Mouse (Mus musculus) sigmoid colon, adult 10 weeks (tissue): ENCODE results near the gene Lrfn5. TPM values are rescaled to one million over a fixed set of nuclear protein-coding genes. Genes with fewer than 3 reads are reported as not detected.

ENCODE experiments used
- polyA plus RNA-seq: library from polyadenylated mRNA; stranded (reverse); fragments of 350-450 nt; fragmentation: Illumina TruSeq; extraction: RNeasy Lipid Tissue Mini Kit (QIAGEN cat#74804); gene quantifications from one replicate; pipeline ENCODE4 v1.2.3, GENCODE M21; 2014; ENCODE audit warnings: low read depth, low replicate concordance

The Lrfn5 gene
- polyA plus RNA-seq = 0.38 TPM

DNA sequence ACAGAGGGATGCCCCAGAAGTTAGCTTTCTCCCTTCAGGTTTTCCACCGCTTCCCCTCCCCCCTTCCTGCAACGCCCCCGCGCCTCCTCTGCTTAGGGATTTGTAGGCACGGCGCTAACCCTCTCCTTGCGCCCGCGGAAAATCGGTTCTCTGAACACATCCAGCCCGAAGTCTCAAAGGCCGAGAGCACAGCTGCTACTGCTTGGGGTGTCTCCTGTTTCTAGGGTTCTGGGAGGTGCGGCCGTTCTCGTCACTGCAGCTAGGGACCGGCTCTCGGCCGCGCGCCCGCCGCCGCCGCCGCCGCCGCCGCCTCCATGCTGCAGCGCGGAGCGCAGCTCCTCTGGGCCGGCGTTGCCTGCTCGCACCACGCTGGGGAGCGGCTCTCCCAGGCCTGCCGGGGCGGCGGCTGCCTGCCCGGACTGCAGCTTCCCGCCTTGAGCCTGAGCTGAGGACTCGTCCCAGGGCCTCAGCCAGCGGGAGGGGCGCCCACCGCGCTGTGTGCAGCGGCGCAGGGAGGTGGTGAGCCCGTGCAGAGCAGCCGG, at the start of gene Lrfn5:
Lrfn5 (plus strand) TSS at position 322 of the 542 bp plus-strand sequence.

